Mouse (Mus musculus) cerebellum, adult 11-12 months (tissue): ENCODE measurements around the gene St6gal1.
A peak's percentile ranks its signal among the peaks of the same experiment; 100 is the strongest.

Source experiments
- DNase-seq: peaks from one replicate; pipeline ENCODE4 v3.0.0; 2022

Gene St6gal1

GRCm38 (mm10) chr16:23364328-23364990, 139.9 kb downstream of the St6gal1 start:
- no peak for DNase-seq

GRCm38 (mm10) chr16:23369124-23369523, 144.6 kb downstream of the St6gal1 start:
- DNase-seq = no peak

GRCm38 (mm10) chr16:23370724-23371123, 146.2 kb downstream of the St6gal1 start:
- DNase-seq = no peak

DNA sequence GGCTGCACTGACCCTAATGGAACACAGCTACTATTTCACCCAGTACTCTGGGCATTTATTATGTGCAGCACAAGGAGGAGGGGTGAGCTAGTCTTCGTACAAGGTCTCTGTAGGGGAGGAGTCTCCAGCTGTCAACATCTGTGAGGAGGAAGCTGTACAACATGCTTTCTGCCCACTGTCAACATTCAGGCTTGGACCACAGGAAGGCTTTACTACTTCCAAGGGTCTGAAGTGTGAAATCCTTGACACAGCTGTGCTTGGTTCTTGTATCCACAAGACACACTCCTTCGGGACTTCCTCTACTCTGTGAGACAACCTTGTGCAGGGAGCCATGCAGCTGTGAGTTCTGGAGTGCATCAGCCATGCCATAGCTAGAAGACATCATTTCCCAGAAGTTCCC, 147.8 kb downstream of the St6gal1 start:
- DNase-seq = no peak

- no peak for DNase-seq
These were observed 149.5 kb downstream of the St6gal1 start for GRCm38 (mm10) chr16:23374068-23374467.

GRCm38 (mm10) chr16:23374938-23375337, 150.4 kb downstream of the St6gal1 start:
- no peak for DNase-seq

DNA sequence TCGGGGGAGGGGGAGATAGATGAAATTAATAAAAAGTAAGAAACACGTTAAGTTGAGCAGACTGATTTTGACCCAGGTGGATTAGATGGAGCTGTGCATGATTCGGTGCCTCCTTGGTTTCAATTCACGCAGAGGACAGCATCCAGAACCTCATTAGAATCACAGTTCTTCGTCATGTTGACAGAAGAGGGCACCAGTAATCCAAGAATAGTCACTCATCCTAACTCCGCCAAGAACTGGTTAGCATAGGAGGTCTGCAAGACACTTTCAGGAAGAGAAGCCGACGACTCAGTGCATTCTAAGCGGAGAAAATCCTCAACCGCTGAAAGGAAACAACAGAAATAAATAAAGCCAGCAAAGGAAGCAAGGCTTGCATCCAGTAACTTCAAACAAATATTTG, 151.6 kb downstream of the St6gal1 start:
- DNase-seq = no peak

GRCm38 (mm10) chr16:23379536-23380230, 155.1 kb downstream of the St6gal1 start:
- no peak for DNase-seq

DNA sequence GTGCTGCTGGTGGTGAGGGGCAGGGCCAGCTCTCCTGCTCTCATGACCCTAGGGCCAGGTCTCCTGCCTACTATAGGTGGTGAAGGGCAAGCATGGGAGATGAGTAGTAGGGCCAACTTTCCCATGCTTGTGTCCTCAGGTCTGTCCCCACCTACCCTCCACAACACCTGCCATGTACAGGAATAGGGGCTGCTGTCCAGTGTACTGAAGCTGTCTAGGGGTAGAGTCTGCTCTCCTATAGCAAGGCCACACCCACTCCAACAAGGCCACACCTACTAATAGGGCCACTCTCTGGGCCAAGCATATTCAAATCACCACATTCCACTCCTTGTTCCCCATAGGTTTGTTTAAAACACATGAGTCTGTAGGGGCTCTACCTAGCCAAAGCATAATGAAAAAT, 159.8 kb downstream of the St6gal1 start:
- DNase-seq = no peak

- no peak for DNase-seq
These were observed 173.4 kb downstream of the St6gal1 start for GRCm38 (mm10) chr16:23397931-23398330.

DNA sequence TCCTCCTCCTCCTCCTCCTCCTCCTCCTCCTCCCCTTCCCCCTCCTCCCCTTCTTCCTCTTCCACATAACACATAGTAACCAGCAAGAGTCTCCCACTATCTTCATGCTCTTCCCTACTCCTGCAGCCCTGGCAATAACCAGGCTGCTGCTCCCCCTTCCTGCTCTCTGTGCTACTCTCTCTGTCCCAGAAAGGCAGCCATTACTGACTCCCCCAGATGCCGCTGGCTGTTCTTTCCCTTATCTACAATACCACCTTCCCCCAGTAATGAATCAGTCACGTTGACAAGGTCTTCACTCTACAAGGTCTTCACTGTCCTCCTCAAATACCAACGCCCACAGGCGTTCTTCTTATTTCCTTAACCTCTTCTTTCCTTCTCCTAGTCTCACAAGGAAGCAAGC, 176.9 kb downstream of the St6gal1 start:
- DNase-seq = no peak

DNA sequence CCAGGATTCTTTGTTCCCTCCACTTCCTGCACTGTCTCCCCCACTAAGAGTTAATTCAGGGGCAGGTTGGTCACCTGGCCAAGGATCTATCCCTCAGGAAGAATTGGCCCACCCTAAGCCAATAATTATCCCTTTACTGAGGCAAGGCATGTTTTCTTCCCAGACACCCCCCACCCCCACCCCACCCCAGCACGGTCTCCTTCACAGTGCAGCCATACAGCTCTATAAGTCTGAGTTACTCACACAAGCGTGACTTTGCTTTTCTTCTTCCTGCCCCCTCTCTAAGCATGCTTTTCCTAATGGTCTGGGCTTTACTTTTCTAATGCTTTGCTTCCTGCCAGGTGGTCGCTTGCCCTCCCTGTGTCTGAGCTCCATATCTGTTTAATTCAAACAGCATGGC, 177.4 kb downstream of the St6gal1 start:
- no peak for DNase-seq

- peak; percentile 14 for DNase-seq
These were observed 178.6 kb downstream of the St6gal1 start for GRCm38 (mm10) chr16:23403008-23403755.
